Mouse (Mus musculus) thymus, adult 2 months (tissue): ENCODE results near the gene Mfap4.

ENCODE experiments used
- CTCF ChIP-seq: fragments of 200-500 bp; IDR thresholded peaks from 2 replicates; pipeline ENCODE4 v1.5.1; 2012; ENCODE audit warnings: mild to moderate bottlenecking, control low read depth, low read length, moderate library complexity, borderline replicate concordance; ENCODE audit not compliant: control insufficient read depth, poor library complexity, insufficient read depth; ENCODE audit errors: extremely low read depth
- POLR2A ChIP-seq: fragments of 200-500 bp; IDR thresholded peaks from 2 replicates; pipeline ENCODE4 v1.6.1; 2012; ENCODE audit warnings: mild to moderate bottlenecking, low read length, control low read depth, moderate library complexity; ENCODE audit not compliant: control insufficient read depth, poor library complexity, insufficient read depth; ENCODE audit errors: extremely low read depth

- TF ChIP-seq CTCF (no peak), POLR2A (no peak)
Observed at GRCm38 (mm10) chr11:61529268-61529713, 44.1 kb downstream of the Mfap4 start.
